Mouse (Mus musculus) liver (tissue): ENCODE data around the gene Olfr135.

Experiments used
- DNase-seq: peaks from one replicate; pipeline ENCODE4 v3.0.0-alpha.2; 2020; ENCODE audit warnings: mixed read lengths

Gene Olfr135

DNA sequence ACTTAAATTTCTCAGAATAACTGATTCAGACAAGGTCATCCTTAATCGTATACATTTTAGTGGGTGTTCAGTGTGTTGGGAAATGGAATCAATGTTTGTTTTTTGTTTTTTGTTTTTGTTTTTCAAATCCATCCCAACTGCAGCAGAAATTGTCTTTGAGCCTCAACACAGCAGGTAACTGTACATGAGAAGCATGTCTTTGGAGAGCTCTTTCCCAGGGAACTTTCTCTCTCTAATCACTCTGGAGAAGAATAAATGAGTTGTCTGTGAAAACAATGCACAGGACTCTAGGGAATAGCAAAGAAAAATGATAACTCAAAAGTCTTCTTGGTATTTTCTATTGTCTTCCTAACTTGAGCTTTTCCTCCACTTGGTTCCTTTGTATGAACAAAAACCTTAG, at the start of gene Olfr135:
Olfr135 (plus strand) TSS at position 301 of the 400 bp plus-strand sequence.
- no peak for DNase-seq

DNA sequence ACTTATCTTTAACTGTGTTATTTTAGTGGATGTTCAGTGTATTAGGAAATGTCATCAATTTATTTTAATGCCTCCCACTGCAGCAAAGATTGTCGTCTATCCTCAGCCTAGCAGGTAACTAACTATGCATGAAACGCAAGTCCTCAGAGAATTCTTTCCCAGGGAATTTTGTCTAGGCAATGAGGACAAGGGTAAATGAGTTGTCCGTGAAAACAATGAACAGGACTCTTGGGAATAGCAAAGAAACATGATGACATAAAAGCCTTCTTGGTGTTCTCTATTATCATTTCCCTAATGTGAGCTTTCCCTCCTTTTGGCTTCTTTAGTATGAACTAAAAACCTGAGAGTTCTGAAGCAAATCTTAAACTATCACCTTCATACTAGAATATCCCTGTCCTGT, 33.0 kb upstream of the Olfr135 start, which contains the start of gene Olfr134:
Olfr134 (plus strand) TSS at position 301 of the 400 bp plus-strand sequence.
- no peak for DNase-seq
